Mouse (Mus musculus): ENCODE measurements at regions not wholly inside any gene's neighbourhood (a gene's known extent, or its start where the extent isn't known, plus 50 kb on each side); places are given as distances from the start of the nearest gene placed in this dataset.
A peak's percentile ranks its signal among the peaks of the same experiment; 100 is the strongest.

DNA sequence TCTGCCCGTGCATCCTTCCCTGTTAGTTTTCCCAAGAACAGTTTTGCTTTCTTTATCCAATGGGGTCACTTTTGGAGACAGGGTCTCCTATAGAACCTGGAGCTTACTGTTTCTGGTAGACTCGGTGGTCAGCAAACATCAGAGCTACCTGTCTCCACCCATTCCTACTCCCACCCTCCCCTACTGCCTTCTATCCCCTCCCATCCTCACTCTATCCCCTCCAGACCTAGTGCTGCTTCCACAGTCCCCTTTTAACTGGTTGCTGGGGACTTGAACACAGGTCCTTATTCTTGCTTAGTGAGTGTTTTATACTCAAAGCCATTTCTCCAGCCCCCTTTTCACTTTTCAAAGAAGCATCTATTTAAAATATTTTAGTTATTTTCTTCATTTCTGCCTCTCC, 189.4 kb upstream of the Fat4 start:
- no peak for DNase-seq (ENCODE audit: low spot score)

GRCm38 (mm10) chr3:38695836-38696235, 190.9 kb upstream of the Fat4 start:
- peak; percentile 31 for DNase-seq (ENCODE audit: low spot score)

DNA sequence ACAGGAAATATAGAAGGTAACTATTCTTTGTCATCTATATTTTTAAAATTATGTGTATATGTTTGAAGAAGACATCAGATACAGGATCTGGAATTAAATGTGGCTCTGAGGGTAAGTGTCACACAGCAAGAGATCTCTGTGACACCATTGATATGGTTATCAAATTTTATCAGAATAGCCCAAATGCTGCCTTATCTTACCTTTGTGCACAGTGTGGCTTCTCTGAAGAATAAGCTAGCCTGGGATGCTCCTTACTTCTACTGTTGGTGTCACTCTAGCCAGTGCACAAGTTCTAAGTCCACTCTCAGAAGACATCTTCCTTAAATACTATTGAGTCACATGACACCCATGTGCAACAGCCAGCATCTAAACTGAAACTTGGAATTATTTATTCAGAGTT, 194.0 kb upstream of the Fat4 start:
- DNase-seq (ENCODE audit: low spot score) = no peak

- DNase-seq (ENCODE audit: low spot score) = no peak
Measured at GRCm38 (mm10) chr3:38684247-38684991, 199.8 kb upstream of the Ankrd50 start.

DNA sequence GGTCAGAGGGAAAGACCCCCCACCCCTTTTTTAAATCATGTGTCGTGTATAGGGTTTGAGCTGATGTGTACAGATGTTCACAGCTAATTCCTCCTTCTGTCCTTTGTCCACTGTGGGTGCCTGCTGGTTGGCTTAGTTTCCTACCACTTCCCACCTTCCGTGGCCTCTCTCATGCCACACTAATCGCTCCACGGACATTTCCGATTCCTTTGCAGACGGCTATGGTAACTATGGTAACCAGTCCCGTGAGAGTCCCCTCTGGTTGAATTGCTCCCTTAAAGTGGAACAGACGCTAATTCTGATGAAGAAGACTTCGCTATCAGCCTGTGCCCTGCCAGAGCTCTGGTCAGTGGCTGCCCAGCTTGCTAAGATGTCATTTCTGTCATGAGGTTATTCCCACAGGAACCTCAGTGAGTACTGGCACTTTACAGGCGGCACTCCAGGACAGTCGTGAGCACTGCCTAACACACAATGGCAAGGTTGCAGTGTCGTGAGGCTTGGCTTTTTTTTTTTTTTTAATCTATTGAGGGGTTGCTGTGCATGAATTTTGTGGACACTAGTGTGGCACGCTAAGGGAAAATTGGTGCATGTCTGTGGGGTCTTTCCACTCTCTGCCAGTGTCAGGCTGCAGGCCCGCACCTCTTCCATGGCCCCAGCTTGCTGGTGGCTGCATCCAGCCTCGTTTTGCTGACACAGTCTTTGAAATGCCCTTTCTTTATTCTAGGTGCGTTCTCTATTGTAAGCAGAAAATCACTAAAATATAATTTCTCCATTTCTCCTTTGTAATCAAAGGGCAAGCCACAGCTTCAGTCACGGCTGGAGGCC, 179.2 kb upstream of the Ankrd50 start:
- DNase-seq (ENCODE audit: low spot score) = no peak

- DNase-seq (ENCODE audit: low spot score) = no peak
Measured at GRCm38 (mm10) chr3:38663023-38663422, 178.4 kb upstream of the Ankrd50 start.

- DNase-seq (ENCODE audit: low spot score) = no peak
Measured at GRCm38 (mm10) chr3:38656790-38657189, 172.1 kb upstream of the Ankrd50 start.

GRCm38 (mm10) chr3:38653928-38654327, 169.3 kb upstream of the Ankrd50 start:
- DNase-seq (ENCODE audit: low spot score) = no peak

GRCm38 (mm10) chr3:38652985-38653685, 168.5 kb upstream of the Ankrd50 start:
- DNase-seq (ENCODE audit: low spot score) = no peak

- no peak for DNase-seq (ENCODE audit: low spot score)
Measured at GRCm38 (mm10) chr3:38650176-38650575, 165.5 kb upstream of the Ankrd50 start.

DNA sequence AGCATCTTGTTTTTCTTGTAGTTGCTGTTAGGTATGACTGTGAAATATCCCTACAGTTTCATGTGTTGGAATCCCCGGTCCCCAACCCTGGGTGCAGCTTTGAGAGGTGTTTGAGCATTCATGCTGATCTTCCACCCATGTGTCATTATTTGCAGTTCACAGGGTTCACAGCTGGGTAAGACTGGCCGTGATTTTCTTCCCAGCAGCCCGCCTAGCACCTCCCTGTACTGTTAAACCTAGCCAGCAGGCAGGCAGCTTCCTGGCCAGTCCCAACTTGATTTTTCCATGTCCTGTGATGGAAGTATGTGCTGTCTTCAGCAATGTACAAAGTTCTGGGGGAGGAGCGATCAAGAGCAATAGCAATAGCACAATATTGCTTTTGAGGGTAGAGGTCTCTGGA, 164.0 kb upstream of the Ankrd50 start:
- no peak for DNase-seq (ENCODE audit: low spot score)

GRCm38 (mm10) chr3:38647737-38648330, 163.2 kb upstream of the Ankrd50 start:
- DNase-seq (ENCODE audit: low spot score) = no peak

GRCm38 (mm10) chr3:38641733-38642132, 157.1 kb upstream of the Ankrd50 start:
- DNase-seq (ENCODE audit: low spot score) = no peak

- no peak for DNase-seq (ENCODE audit: low spot score)
Measured at GRCm38 (mm10) chr3:38636806-38637205, 152.2 kb upstream of the Ankrd50 start.

GRCm38 (mm10) chr3:38633347-38633746, 148.7 kb upstream of the Ankrd50 start:
- DNase-seq (ENCODE audit: low spot score) = no peak

- DNase-seq (ENCODE audit: low spot score) = peak; percentile 42
Measured at GRCm38 (mm10) chr3:38625575-38626184, 141.0 kb upstream of the Ankrd50 start.

GRCm38 (mm10) chr3:38617989-38618388, 133.3 kb upstream of the Ankrd50 start:
- DNase-seq (ENCODE audit: low spot score) = no peak

DNA sequence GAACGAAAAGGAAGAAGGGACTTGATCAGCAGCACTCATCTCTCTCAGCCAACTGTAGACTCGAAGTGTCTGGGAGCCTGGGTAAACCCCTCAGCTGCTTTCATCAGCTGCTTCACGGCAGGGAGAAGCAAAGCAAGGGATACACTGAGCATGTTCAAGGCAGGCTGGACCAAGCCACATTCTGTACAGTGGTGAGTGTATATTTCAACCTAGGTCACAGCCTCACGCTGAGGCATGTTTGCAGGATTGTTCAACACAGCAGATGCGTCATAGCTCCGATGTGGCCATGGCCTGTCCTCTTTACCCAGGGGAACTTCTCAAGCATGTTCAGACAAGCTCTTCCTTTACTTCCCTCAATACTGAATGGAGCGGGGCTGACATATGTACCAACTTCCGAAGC, 132.6 kb upstream of the Ankrd50 start:
- DNase-seq (ENCODE audit: low spot score) = no peak

DNA sequence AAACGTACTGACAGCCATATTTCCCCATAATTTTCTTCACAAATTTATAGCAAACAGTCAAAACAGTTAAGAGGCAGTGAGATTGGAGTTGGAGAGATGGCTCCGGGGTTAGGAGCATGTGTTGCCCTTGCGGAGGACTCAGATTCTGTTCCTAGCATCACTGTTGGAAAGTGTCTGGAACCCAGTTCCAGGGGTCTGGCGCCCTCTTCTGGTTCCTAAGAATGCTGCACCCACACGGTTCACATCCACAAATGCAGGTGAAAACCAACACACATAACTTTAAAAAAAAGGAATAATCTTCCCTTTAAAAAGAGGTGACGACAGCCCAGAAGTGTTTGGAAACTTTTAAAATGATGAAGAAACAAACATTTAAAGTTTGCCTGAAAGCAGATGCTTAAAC, 129.1 kb upstream of the Ankrd50 start:
- no peak for DNase-seq (ENCODE audit: low spot score)

- DNase-seq (ENCODE audit: low spot score) = no peak
Measured at GRCm38 (mm10) chr3:38591531-38591930, 106.9 kb upstream of the Ankrd50 start.

- DNase-seq (ENCODE audit: low spot score) = no peak
Measured at GRCm38 (mm10) chr3:38588966-38589365, 104.3 kb upstream of the Ankrd50 start.

GRCm38 (mm10) chr3:38585509-38585908, 100.9 kb upstream of the Ankrd50 start:
- DNase-seq (ENCODE audit: low spot score) = no peak
